In genomic region chr17:29896181-29897054, GRCm38 (mm10) we compare ENCODE assay signal across 7 mouse cellular contexts.
DNase-seq lines count a peak whose midpoint lies in the region; ATAC-seq and TF ChIP-seq lines count a peak whose summit lies in the region.

No protein-coding gene starts in this region.

- peak; percentile 37 for DNase-seq in lung, embryonic 14.5 days
- DNase-seq in lung, adult 2 months: no peak
- DNase-seq in gastrocnemius, postnatal 10 days: peak; percentile 66
- peak; percentile 73 for DNase-seq in midbrain, embryonic 10.5 days (ENCODE audit: low spot score)
- DNase-seq in urinary bladder, postnatal 25 days (ENCODE audit: low spot score): no peak
- no peak for DNase-seq in right cerebral cortex, postnatal 14 days

- H3K27ac ChIP-seq in lung, embryonic 14.5 days (ENCODE audit: low read depth): no peak overlapping the region
- peak overlapping the region; percentile 79 for H3K27ac ChIP-seq in midbrain, embryonic 10.5 days (replicated peaks)

- no peak overlapping the region for H3K9ac ChIP-seq in lung, embryonic 14.5 days

- TF ChIP-seq POLR2A in lung, adult 2 months (IDR thresholded peaks at IDR 0.05; ENCODE audit: borderline replicate concordance, extremely low read depth, low read depth, low read length): no peak

- H3K9me3 ChIP-seq in lung, embryonic 14.5 days (ENCODE audit: low read depth, low read length): no peaks in the 10 kb centered on the region
- H3K9me3 ChIP-seq in midbrain, embryonic 10.5 days (replicated peaks): no peaks in the 10 kb centered on the region

- ATAC-seq in lung, embryonic 14.5 days (ENCODE audit: insufficient read depth): peak; percentile 21; the same call in 1 of the 2 replicates
- ATAC-seq in common myeloid progenitor, adult 5-6 weeks (replicated peaks; ENCODE audit: low read depth, poor library complexity, severe bottlenecking): peak; percentile 53; the same call in 1 of the 2 replicates

- 24% methylated on average over 7 of the region's 7 CpGs for WGBS in lung, embryonic 14.5 days
- WGBS in lung, adult 2 months: 31% methylated on average over 7 of the region's 7 CpGs
- 9% methylated on average over 7 of the region's 7 CpGs for WGBS in midbrain, embryonic 10.5 days

- H3K4me1 ChIP-seq in lung, embryonic 14.5 days (ENCODE audit: insufficient read depth): no peaks in the 10 kb centered on the region
- no peaks in the 10 kb centered on the region for H3K4me1 ChIP-seq in lung, adult 2 months (ENCODE audit: control insufficient read depth, insufficient read depth, low read length)
- peaks cover 33% of the 10 kb centered on the region for H3K4me1 ChIP-seq in midbrain, embryonic 10.5 days

- no peak overlapping the region for H3K4me3 ChIP-seq in lung, embryonic 14.5 days (ENCODE audit: low read depth, low read length)
- H3K4me3 ChIP-seq in lung, adult 2 months (replicated peaks; ENCODE audit: extremely low read depth, low read depth, low read length): no peak overlapping the region
- 0 out of 2 replicates have a peak overlapping the region, but pooled peaks have one; percentile 5 for H3K4me3 ChIP-seq in midbrain, embryonic 10.5 days

- TF ChIP-seq CTCF in lung, embryonic 14.5 days (IDR thresholded peaks at IDR 0.05; ENCODE audit: low read depth): peak; percentile 65
- TF ChIP-seq CTCF in lung, adult 2 months (IDR thresholded peaks at IDR 0.05; ENCODE audit: insufficient read depth, low read length): no peak

- no peaks in the 10 kb centered on the region for H3K36me3 ChIP-seq in lung, embryonic 14.5 days (ENCODE audit: insufficient read depth)
- no peaks in the 10 kb centered on the region for H3K36me3 ChIP-seq in midbrain, embryonic 10.5 days

- no peak overlapping the region for H3K4me2 ChIP-seq in lung, embryonic 14.5 days

- 0 out of 2 replicates have a peak, but pooled peaks cover 5% of the 10 kb centered on the region for H3K27me3 ChIP-seq in lung, embryonic 14.5 days (ENCODE audit: insufficient read depth, low read length)
- H3K27me3 ChIP-seq in midbrain, embryonic 10.5 days (ENCODE audit: low read depth, poor library complexity, severe bottlenecking): peaks cover 22% of the 10 kb centered on the region

Comparison
In these comparisons a context has a peak if more than half of its experiments do, and no peak if none do; other contexts are left out.
1. DNase-seq: peak in lung, embryonic 14.5 days (single experiment), gastrocnemius, postnatal 10 days (single experiment) and midbrain, embryonic 10.5 days (single experiment); none in lung, adult 2 months (single experiment), urinary bladder, postnatal 25 days (single experiment) and right cerebral cortex, postnatal 14 days (single experiment).